Mouse (Mus musculus): ENCODE data around the gene Zfp384.

Zfp384 gene

GRCm38 (mm10) chr6:125009129-125009180 is at the start of gene Zfp384:
Zfp384 (plus strand) TSS chr6:125009145.
- DNase-seq (ENCODE audit: low read depth, low spot score), result no peak

GRCm38 (mm10) chr6:124959960-124960359 is 49.0 kb upstream of the Zfp384 start:
- no peak for DNase-seq (ENCODE audit: low read depth, low spot score)

GRCm38 (mm10) chr6:124961021-124961420 is 47.9 kb upstream of the Zfp384 start:
- no peak for DNase-seq (ENCODE audit: low read depth, low spot score)

- DNase-seq (ENCODE audit: low read depth, low spot score), result no peak
These were observed 44.3 kb upstream of the Zfp384 start for GRCm38 (mm10) chr6:124964638-124965037.

- peak; percentile 83 for DNase-seq (ENCODE audit: low read depth, low spot score)
These were observed 43.7 kb upstream of the Zfp384 start, which contains the start of gene Cops7a for GRCm38 (mm10) chr6:124965088-124965719. Cops7a (minus strand) TSS chr6:124965538.

- no peak for DNase-seq (ENCODE audit: low read depth, low spot score)
These were observed 43.2 kb upstream of the Zfp384 start for GRCm38 (mm10) chr6:124965747-124966146.

- no peak for DNase-seq (ENCODE audit: low read depth, low spot score)
These were observed 42.4 kb upstream of the Zfp384 start for GRCm38 (mm10) chr6:124966466-124967118.

- DNase-seq (ENCODE audit: low read depth, low spot score), result no peak
These were observed 41.2 kb upstream of the Zfp384 start for GRCm38 (mm10) chr6:124967766-124968165.

- no peak for DNase-seq (ENCODE audit: low read depth, low spot score)
These were observed 16.7 kb upstream of the Zfp384 start for GRCm38 (mm10) chr6:124992241-124992640.

- DNase-seq (ENCODE audit: low read depth, low spot score), result no peak
These were observed 15.6 kb upstream of the Zfp384 start for GRCm38 (mm10) chr6:124993365-124993764.

- DNase-seq (ENCODE audit: low read depth, low spot score), result no peak
These were observed 15.1 kb upstream of the Zfp384 start for GRCm38 (mm10) chr6:124993876-124994275.

GRCm38 (mm10) chr6:124995246-124995645 is 13.7 kb upstream of the Zfp384 start:
- DNase-seq (ENCODE audit: low read depth, low spot score), result no peak

GRCm38 (mm10) chr6:124995831-124996403 is 13.0 kb upstream of the Zfp384 start:
- DNase-seq (ENCODE audit: low read depth, low spot score), result no peak

GRCm38 (mm10) chr6:124996551-124997501 is 12.1 kb upstream of the Zfp384 start, which contains the start of gene Pianp:
Pianp (plus strand) TSS chr6:124996694.
- no peak for DNase-seq (ENCODE audit: low read depth, low spot score)

GRCm38 (mm10) chr6:124998066-124998465 is 10.9 kb upstream of the Zfp384 start:
- DNase-seq (ENCODE audit: low read depth, low spot score), result no peak

GRCm38 (mm10) chr6:124999091-124999490 is 9.9 kb upstream of the Zfp384 start:
- no peak for DNase-seq (ENCODE audit: low read depth, low spot score)

GRCm38 (mm10) chr6:124999546-124999945 is 9.4 kb upstream of the Zfp384 start:
- DNase-seq (ENCODE audit: low read depth, low spot score), result no peak

- no peak for DNase-seq (ENCODE audit: low read depth, low spot score)
These were observed 5.2 kb upstream of the Zfp384 start for GRCm38 (mm10) chr6:125003706-125004105.

GRCm38 (mm10) chr6:125005086-125005485 is 3.9 kb upstream of the Zfp384 start:
- DNase-seq (ENCODE audit: low read depth, low spot score), result no peak

GRCm38 (mm10) chr6:125008060-125008459 is 885 bp upstream of the Zfp384 start:
- no peak for DNase-seq (ENCODE audit: low read depth, low spot score)

GRCm38 (mm10) chr6:125008586-125009128 is 288 bp upstream of the Zfp384 start:
- DNase-seq (ENCODE audit: low read depth, low spot score), result peak; percentile 83

Data from c-Kit-negative CD71-positive TER-119-positive erythroid progenitor cells, embryonic 14.5 days (primary cell).